Mouse (Mus musculus) forebrain, embryonic 15.5 days (tissue): Measurements from ENCODE around the gene Hrk. TPM values are rescaled to one million over a fixed set of nuclear protein-coding genes. Genes with fewer than 3 reads are reported as not detected.

ENCODE experiments used
- ATAC-seq: fragments of 200-750 bp; cut with Nextera tagmentation; replicated peaks from 2 replicates; pipeline ENCODE4 v1.8.0; 2017; ENCODE audit warnings: mild to moderate bottlenecking, moderate TSS enrichment, moderate library complexity
- H3K27ac ChIP-seq: fragments of 300-500 bp; sonication (generic); replicated peaks from 2 replicates; pipeline ENCODE4 v1.5.1; 2015; ENCODE audit warnings: mild to moderate bottlenecking, inconsistent platforms
- H3K27me3 ChIP-seq: fragments of 300-500 bp; sonication (generic); 2 replicates; pipeline ENCODE4 v1.6.1; 2015; ENCODE audit warnings: inconsistent platforms
- H3K36me3 ChIP-seq: fragments of 300-500 bp; sonication (generic); 2 replicates; pipeline ENCODE4 v1.6.1; 2015; ENCODE audit warnings: mild to moderate bottlenecking, inconsistent platforms
- H3K4me1 ChIP-seq: fragments of 300-500 bp; sonication (generic); 2 replicates; pipeline ENCODE4 v1.6.1; 2015; ENCODE audit warnings: inconsistent platforms
- H3K4me2 ChIP-seq: fragments of 300-500 bp; sonication (generic); replicated peaks from 2 replicates; pipeline ENCODE4 v1.6.1; 2015; ENCODE audit warnings: mild to moderate bottlenecking, inconsistent platforms
- H3K4me3 ChIP-seq: fragments of 300-500 bp; sonication (generic); 2 replicates; pipeline ENCODE4 v1.5.1; 2015; ENCODE audit warnings: mild to moderate bottlenecking, inconsistent platforms
- H3K9ac ChIP-seq: fragments of 300-500 bp; sonication (generic); replicated peaks from 2 replicates; pipeline ENCODE4 v1.6.1; 2015; ENCODE audit warnings: mild to moderate bottlenecking, inconsistent platforms
- H3K9me3 ChIP-seq: fragments of 300-500 bp; sonication (generic); 2 replicates; pipeline ENCODE4 v1.6.1; 2016; ENCODE audit warnings: inconsistent platforms
- whole genome bisulfite sequencing: fragments of 180-500 bp; shearing (Covaris S2); methylation state at CpG from one replicate; pipeline ENCODE4 v1.1.7; 2015; ENCODE audit warnings: mixed read lengths; 5-methylcytosine and 5-hydroxymethylcytosine counted together
- polyA plus RNA-seq: library from polyadenylated mRNA; unstranded; fragments of >200 nt; fragmentation: Nextera tagmentation; extraction: Ambion mirVana; gene quantifications from 2 replicates; pipeline ENCODE4 v1.2.1, GENCODE M21; 2015

Hrk gene
- polyA plus RNA-seq, 1 experiment from 2014 or later: 2.3 TPM

DNA sequence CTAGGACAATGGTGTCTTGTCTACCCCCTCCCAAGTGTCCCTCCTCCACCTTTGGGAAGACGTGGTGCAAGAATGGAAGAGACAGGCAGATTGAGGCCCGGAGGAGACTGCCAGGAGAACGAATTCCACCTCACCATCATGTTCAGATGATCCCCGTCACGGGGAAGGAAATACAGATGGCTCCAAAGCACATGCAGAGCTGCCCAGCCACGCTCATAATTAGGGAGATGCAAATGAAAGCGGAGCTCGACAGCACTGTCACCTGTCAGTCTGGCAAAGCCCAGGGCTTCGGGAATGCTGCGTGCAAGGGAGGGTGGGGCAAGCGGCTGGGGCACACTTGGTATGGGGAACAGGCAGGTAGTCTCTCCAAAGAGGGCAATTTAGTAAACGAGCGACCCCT, 33.0 kb downstream of the Hrk start:
- Histone ChIP-seq H3K27ac (peak overlapping the region; percentile 42), H3K4me3 (no peak overlapping the region), H3K4me2 (no peak overlapping the region), H3K9ac (no peak overlapping the region), H3K36me3 (peaks cover 7% of the 10 kb centered on the region; the same call in 1 of the 2 replicates), H3K9me3 (no peaks in the 10 kb centered on the region), H3K4me1 (peaks cover 11% of the 10 kb centered on the region), H3K27me3 (no peaks in the 10 kb centered on the region)
- WGBS: 66% methylated on average over 13 of the region's 13 CpGs
- no peak for ATAC-seq

DNA sequence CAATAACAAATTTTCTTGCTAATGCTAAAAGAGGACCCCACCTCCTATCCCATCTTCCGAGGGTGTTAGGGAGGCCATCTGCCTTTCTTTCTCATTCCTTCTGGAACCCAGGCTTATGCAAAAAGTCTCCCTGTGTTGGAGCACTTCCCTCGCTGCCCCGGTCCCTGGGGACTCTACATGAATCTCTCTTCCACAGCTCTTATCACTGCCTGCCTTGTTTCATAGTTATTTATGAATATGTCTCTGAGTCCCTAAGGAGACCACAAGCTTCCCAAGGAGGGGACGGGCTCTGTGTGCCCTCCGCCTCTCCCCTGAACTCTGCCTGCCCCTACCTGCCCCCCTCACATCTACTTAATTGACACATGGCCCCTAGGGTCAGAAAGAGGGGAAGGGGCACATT, 35.2 kb downstream of the Hrk start:
- H3K9me3 ChIP-seq: no peaks in the 10 kb centered on the region
- no peak overlapping the region for H3K27ac ChIP-seq
- H3K9ac ChIP-seq: no peak overlapping the region
- no peak for ATAC-seq
- H3K4me2 ChIP-seq: no peak overlapping the region
- peaks cover 7% of the 10 kb centered on the region; the same call in 1 of the 2 replicates for H3K36me3 ChIP-seq
- H3K4me1 ChIP-seq: peaks cover 6% of the 10 kb centered on the region
- H3K27me3 ChIP-seq: no peaks in the 10 kb centered on the region
- H3K4me3 ChIP-seq: no peak overlapping the region
- WGBS: 63% methylated on average over 5 of the region's 5 CpGs

DNA sequence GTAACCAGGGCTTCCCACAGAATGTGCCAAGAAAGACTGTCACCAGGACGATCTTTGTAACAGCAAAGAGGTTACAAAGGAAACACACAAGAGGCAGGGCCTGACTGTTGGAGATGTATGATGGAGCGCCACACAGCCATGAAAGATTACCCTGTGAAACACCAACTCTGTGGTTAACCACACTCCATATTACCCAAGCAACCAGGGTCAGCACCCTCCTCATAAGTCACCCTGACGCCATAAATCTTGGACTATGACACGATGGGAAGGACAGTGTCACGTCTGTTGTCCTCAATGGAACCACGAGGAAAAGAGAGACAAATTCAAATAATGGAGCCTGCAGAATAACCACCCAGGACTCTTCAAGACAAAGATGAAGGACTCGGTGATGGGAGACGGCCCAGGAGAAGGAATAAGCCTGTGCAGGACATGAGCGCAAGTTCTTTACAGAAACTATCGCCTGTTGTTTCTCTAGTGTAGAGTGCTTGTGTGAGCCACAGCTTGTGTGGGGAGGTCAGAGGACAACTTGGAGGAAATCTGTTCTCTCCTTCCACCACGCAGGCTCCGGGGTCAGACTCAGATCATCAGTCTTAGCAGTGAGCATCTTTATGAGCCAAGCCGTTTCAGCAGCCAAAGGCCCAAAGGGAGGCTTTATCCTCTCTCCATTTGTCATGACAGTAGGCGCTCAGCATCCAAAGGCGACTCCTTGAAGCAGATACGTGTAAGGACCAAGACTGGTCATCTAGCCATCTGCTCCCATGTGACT, 40.4 kb downstream of the Hrk start:
- Histone ChIP-seq H3K27me3 (no peaks in the 10 kb centered on the region), H3K27ac (no peak overlapping the region), H3K4me2 (no peak overlapping the region), H3K36me3 (peaks cover 10% of the 10 kb centered on the region), H3K9ac (no peak overlapping the region), H3K4me1 (no peaks in the 10 kb centered on the region), H3K4me3 (no peak overlapping the region), H3K9me3 (no peaks in the 10 kb centered on the region)
- no peak for ATAC-seq
- WGBS: 86% methylated on average over 16 of the region's 16 CpGs

DNA sequence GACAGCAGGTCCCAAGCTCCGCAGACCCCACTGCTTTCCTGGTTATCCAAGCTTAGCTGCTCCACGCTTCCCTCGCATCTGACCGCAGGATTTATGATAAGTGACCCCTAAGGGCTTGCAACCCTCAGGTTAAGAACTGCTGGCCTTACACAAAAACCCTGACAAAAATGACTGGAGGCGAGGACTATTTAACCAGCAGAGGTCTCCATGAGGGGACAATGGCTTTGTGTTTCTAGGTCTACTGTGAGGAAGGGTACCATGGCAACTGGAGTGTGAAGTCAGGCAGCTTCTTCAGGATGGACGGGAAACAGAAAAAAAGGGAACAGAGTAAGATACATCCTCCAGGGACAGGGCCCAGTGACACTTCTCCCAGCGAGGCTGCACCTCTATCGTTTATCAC, 41.4 kb downstream of the Hrk start:
- H3K4me3 ChIP-seq: no peak overlapping the region
- peaks cover 7% of the 10 kb centered on the region for H3K36me3 ChIP-seq
- no peak overlapping the region for H3K4me2 ChIP-seq
- no peaks in the 10 kb centered on the region for H3K9me3 ChIP-seq
- H3K9ac ChIP-seq: no peak overlapping the region
- no peaks in the 10 kb centered on the region for H3K4me1 ChIP-seq
- no peaks in the 10 kb centered on the region for H3K27me3 ChIP-seq
- no peak for ATAC-seq
- no peak overlapping the region for H3K27ac ChIP-seq
- 68% methylated on average over 8 of the region's 8 CpGs for WGBS

DNA sequence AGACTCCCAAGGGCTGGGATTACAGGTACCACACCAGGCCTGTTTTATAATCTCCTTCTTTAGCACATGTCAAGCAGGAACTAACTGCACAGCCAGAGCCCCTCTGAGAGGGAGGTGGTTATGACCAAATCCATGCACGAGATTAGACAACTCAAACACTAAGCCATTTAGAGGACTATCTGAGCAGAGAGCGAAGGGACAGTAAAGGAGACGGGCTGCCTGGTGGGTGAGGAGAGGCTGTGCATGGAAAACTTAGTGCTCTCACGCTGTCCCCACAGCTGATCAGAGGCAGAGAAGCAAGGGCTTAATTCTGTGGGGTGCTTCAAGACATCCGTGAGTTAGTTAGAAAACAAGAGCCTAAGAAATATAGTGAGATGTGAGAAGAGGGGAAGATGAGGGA, 49.6 kb downstream of the Hrk start:
- peak; percentile 62; the same call in 1 of the 2 replicates for ATAC-seq
- H3K4me3 ChIP-seq: peak overlapping the region; percentile 44
- peaks cover 19% of the 10 kb centered on the region for H3K4me1 ChIP-seq
- no peaks in the 10 kb centered on the region for H3K36me3 ChIP-seq
- peak overlapping the region; percentile 39 for H3K9ac ChIP-seq
- H3K9me3 ChIP-seq: no peaks in the 10 kb centered on the region
- H3K27me3 ChIP-seq: no peaks in the 10 kb centered on the region
- H3K27ac ChIP-seq: peak overlapping the region; percentile 61
- 9% methylated on average over 5 of the region's 5 CpGs for WGBS
- H3K4me2 ChIP-seq: peak overlapping the region; percentile 74

DNA sequence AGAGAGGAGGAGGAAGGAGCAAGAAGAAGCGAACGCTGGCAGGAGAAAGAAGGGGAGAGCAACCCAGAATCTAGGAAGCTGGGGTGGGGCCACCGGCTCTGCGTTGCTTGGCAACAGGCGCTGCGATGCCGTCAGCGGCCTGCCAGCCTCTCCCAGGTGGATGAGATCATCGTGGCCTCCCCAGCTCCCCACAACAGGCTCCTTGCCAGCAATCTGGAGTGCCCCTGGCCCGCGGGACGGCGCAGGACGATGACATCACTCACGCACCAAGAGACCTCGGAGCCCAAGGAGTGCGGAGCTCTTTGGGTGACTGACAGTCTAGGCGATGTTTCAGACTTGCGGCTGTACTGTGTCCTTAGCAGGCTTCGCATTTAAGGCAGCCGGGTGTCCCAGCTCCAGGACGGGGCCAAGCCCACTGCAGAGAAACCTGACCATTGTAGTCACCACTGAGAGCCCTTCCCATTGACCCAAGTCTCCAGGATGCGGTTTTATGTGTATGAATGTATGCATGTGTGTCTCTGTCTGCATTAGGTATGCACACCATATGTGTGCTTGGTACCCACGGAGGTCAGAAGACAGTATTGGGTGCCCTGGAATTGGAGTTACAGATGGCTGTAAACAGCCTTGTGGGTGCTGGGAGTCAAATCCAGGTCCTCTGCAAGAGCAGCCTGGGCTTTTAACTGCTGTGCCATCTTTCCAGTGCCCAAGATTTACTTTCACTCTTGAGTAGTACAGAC, 50.1 kb downstream of the Hrk start:
- H3K4me1 ChIP-seq: peaks cover 19% of the 10 kb centered on the region
- peak overlapping the region; percentile 39 for H3K9ac ChIP-seq
- no peaks in the 10 kb centered on the region for H3K27me3 ChIP-seq
- peak overlapping the region; percentile 61 for H3K27ac ChIP-seq
- no peaks in the 10 kb centered on the region for H3K36me3 ChIP-seq
- H3K4me3 ChIP-seq: peak overlapping the region; percentile 44
- ATAC-seq: peak; percentile 86
- no peaks in the 10 kb centered on the region for H3K9me3 ChIP-seq
- H3K4me2 ChIP-seq: peak overlapping the region; percentile 74
- 5% methylated on average over 24 of the region's 24 CpGs for WGBS

DNA sequence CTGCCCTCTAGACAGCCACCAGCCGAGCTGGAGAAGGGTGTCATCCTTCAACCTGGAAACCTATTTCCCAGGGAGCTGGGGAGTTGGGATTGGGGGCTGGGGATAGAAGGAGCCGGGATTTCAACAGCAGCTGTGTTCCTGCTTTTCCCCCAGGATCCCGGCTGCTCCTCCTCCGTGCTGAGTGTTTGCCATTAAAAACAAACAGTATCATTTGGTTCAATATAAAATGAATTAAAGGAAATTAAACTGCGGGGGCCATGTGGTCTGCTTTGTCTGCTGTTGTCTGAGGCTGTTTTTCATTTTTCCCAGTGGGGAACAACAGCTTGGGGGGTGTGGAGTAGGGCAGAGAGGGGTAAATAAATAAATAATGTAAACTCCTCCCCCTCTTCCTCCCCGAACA, 53.0 kb downstream of the Hrk start:
- no peak for ATAC-seq
- H3K9me3 ChIP-seq: no peaks in the 10 kb centered on the region
- H3K36me3 ChIP-seq: peaks cover 7% of the 10 kb centered on the region; the same call in 1 of the 2 replicates
- peaks cover 19% of the 10 kb centered on the region for H3K4me1 ChIP-seq
- H3K9ac ChIP-seq: no peak overlapping the region
- 69% methylated on average over 6 of the region's 6 CpGs for WGBS
- no peak overlapping the region for H3K4me3 ChIP-seq
- H3K4me2 ChIP-seq: no peak overlapping the region
- H3K27me3 ChIP-seq: no peaks in the 10 kb centered on the region
- H3K27ac ChIP-seq: no peak overlapping the region

DNA sequence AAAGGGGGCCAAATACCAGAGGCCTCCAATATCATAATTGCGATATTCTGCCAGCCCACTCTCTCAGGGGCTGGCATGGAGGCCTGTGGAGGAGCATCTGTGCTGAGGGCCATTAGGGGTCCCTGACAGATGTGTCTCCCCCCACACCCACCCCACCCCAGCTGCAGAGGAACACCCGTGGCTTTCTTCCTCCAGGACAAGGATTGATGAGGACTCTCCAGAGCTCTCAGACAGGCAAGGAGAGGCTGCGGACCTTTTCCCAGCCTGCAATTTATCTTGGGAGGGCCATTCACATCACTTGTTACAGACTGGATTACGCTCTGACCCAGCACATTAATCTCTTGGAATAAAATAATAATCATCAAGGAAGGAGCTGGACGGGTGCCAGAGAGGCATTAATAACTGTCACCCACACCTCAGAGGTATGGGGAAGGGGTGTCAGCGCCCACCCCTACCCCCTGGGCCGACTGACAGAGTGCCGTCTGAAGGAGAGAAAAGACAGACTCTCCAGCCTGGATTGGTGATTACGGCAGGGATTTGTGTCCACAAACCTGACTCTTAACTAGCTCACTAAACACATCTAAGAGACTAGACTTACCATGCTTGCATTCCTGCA, 58.8 kb downstream of the Hrk start:
- H3K4me3 ChIP-seq: no peak overlapping the region
- H3K36me3 ChIP-seq: peaks cover 21% of the 10 kb centered on the region

DNA sequence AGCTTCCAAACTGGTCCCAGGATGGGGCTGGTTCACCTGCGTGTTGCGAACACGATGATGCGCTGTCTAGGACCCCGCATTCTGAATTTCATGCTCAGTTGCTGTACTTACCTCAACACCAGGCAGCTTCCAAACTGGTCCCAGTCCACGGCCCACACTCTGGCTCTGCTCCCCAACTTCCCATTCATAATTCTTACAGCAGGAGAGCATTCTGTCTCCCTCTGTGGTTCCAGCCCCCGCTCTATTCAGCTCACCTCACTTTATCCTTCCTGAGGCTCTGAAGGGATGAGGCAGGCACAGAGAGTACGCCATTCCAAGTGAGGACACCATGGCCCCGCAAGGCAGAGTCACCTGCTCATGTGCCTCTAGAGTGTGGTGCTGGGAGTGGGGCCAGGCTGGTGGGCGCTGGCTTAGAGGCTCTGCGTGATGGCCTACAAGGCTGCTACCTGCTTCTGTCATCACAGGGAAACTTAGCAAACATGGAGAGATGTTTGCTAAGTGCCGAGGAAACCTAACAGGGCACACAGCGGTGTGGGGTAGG, 65.7 kb downstream of the Hrk start:
- no peak overlapping the region for H3K4me3 ChIP-seq
- no peaks in the 10 kb centered on the region for H3K27me3 ChIP-seq
- peaks cover 48% of the 10 kb centered on the region for H3K36me3 ChIP-seq
- WGBS: 92% methylated on average over 13 of the region's 13 CpGs
- H3K4me1 ChIP-seq: no peaks in the 10 kb centered on the region
- H3K9ac ChIP-seq: no peak overlapping the region
- no peak overlapping the region for H3K27ac ChIP-seq
- H3K9me3 ChIP-seq: no peaks in the 10 kb centered on the region
- no peak overlapping the region for H3K4me2 ChIP-seq
- no peak for ATAC-seq

More for the DNA sequence above, 58.8 kb downstream of the Hrk start:
- no peaks in the 10 kb centered on the region for H3K4me1 ChIP-seq
- no peaks in the 10 kb centered on the region for H3K27me3 ChIP-seq
- 81% methylated on average over 9 of the region's 9 CpGs for WGBS
- no peak overlapping the region for H3K27ac ChIP-seq
- H3K4me2 ChIP-seq: no peak overlapping the region
- H3K9ac ChIP-seq: no peak overlapping the region
- ATAC-seq: no peak
- H3K9me3 ChIP-seq: no peaks in the 10 kb centered on the region

DNA sequence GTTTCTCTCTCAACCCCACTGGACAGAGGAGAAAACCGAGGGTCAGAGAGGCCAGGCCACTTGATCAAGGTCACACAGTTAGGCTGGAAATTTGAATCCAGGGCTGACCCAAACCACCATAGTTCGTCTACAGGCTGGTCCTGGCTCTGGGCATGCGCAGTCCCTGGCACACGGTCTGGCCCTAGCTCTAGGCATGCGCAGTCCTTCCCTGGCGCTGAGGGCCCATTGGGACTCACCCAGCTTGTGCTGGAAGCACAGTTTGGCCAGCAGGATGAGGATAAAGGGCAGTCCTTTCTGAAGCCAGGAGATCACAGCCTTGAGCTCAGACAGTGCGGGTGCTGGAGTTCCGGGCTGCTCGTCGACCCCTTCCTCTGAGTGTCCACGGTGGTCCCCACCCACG, 72.4 kb downstream of the Hrk start:
- no peak overlapping the region for H3K27ac ChIP-seq
- no peaks in the 10 kb centered on the region for H3K4me1 ChIP-seq
- no peaks in the 10 kb centered on the region for H3K27me3 ChIP-seq
- H3K36me3 ChIP-seq: peaks cover 49% of the 10 kb centered on the region
- H3K4me3 ChIP-seq: no peak overlapping the region
- H3K4me2 ChIP-seq: no peak overlapping the region
- H3K9ac ChIP-seq: no peak overlapping the region
- ATAC-seq: no peak
- no peaks in the 10 kb centered on the region for H3K9me3 ChIP-seq
- WGBS: 85% methylated on average over 12 of the region's 12 CpGs
